Mouse (Mus musculus): Measurements from ENCODE around the gene Casp9. TPM values are rescaled to one million over a fixed set of nuclear protein-coding genes. Genes with fewer than 3 reads are reported as not detected.

The Casp9 gene
- total RNA-seq, 2 experiments from 2014 or later = 13.5 to 13.8 TPM

Other genes with a start within 250 kb of the Casp9 start
- 100 to 1,000 TPM; 122 to 145 TPM for gene Fblim1, start 187.5 kb upstream of the Casp9 start, total RNA-seq (2021)
- gene Tmem82, start 175.0 kb upstream of the Casp9 start, total RNA-seq (2021) = 1 to 10 TPM; 3.1 to 3.2 TPM
- gene Slc25a34, start 169.8 kb upstream of the Casp9 start, total RNA-seq (2021) = 10 to 100 TPM; 32.5 to 33.6 TPM
- gene Plekhm2, start 128.7 kb upstream of the Casp9 start, total RNA-seq (2021) = 10 to 100 TPM; 57.5 to 64.5 TPM
- gene Rsc1a1, start 108.0 kb upstream of the Casp9 start, total RNA-seq (2021) = 1 to 10 TPM; 1.6 to 4.0 TPM
- gene Ddi2, start 70.2 kb upstream of the Casp9 start, total RNA-seq (2021) = 10 to 100 TPM; 34.9 to 36.8 TPM
- gene Agmat, start 46.9 kb upstream of the Casp9 start, total RNA-seq (2021) = under 1 TPM; 0.43 to 0.57 TPM
- gene Dnajc16, start 2.7 kb upstream of the Casp9 start, total RNA-seq (2021) = 10 to 100 TPM; 16.6 to 16.8 TPM
- not detected for gene Cela2a, start 32.5 kb downstream of the Casp9 start, total RNA-seq (2021)
- not detected for gene Ctrc, start 52.7 kb downstream of the Casp9 start, total RNA-seq (2021)
- 10 to 100 TPM; 46.5 to 50.5 TPM for gene Efhd2, start 81.3 kb downstream of the Casp9 start, total RNA-seq (2021)
- gene Fhad1, start 221.5 kb downstream of the Casp9 start, total RNA-seq (2021) = 1 to 10 TPM; 1.2 to 1.4 TPM